Mouse (Mus musculus) liver, postnatal 0 days (tissue): ENCODE results near the gene Grk3. TPM values are rescaled to one million over a fixed set of nuclear protein-coding genes. Genes with fewer than 3 reads are reported as not detected.

Source experiments
- ATAC-seq: fragments of 200-750 bp; cut with Nextera tagmentation; 2 replicates; pipeline ENCODE4 v1.8.0; 2017; ENCODE audit warnings: mild to moderate bottlenecking, moderate library complexity
- DNase-seq: peaks from one replicate; pipeline ENCODE4 v3.0.0-alpha.2; 2016
- H3K27ac ChIP-seq: fragments of 300-500 bp; sonication (generic); 2 replicates; pipeline ENCODE4 v1.5.1; 2014; ENCODE audit warnings: antibody characterized with exemption, moderate library complexity, mild to moderate bottlenecking, low read depth
- H3K27me3 ChIP-seq: fragments of 300-500 bp; sonication (generic); 2 replicates; pipeline ENCODE4 v1.6.1; 2014; ENCODE audit warnings: low read length, control low read depth, mixed read lengths; ENCODE audit not compliant: insufficient read depth
- H3K36me3 ChIP-seq: fragments of 300-500 bp; sonication (generic); replicated peaks from 2 replicates; pipeline ENCODE4 v1.6.1; 2014; ENCODE audit warnings: mild to moderate bottlenecking, control low read depth, low read length, moderate library complexity, mixed read lengths; ENCODE audit not compliant: insufficient read depth
- H3K4me1 ChIP-seq: fragments of 300-500 bp; sonication (generic); 2 replicates; pipeline ENCODE4 v1.6.1; 2014; ENCODE audit warnings: antibody characterized with exemption, mild to moderate bottlenecking, control low read depth; ENCODE audit not compliant: insufficient read depth
- H3K4me2 ChIP-seq: fragments of 300-500 bp; sonication (generic); 2 replicates; pipeline ENCODE4 v1.6.1; 2014; ENCODE audit warnings: low read depth, mild to moderate bottlenecking, low read length, moderate library complexity, mixed read lengths
- H3K4me3 ChIP-seq: fragments of 300-500 bp; sonication (generic); 2 replicates; pipeline ENCODE4 v1.5.1; 2014; ENCODE audit warnings: low read depth, low read length
- H3K9ac ChIP-seq: fragments of 300-500 bp; sonication (generic); replicated peaks from 2 replicates; pipeline ENCODE4 v1.6.1; 2014; ENCODE audit warnings: mild to moderate bottlenecking, moderate library complexity
- H3K9me3 ChIP-seq: fragments of 300-500 bp; sonication (generic); 2 replicates; pipeline ENCODE4 v1.6.1; 2016; ENCODE audit warnings: mild to moderate bottlenecking, control low read depth, low read length, mixed read lengths
- CTCF ChIP-seq: sonication (generic); IDR thresholded peaks from 2 replicates; pipeline ENCODE4 v1.5.1; 2016; ENCODE audit warnings: antibody characterized with exemption, low read depth
- EP300 ChIP-seq: IDR thresholded peaks from 2 replicates; pipeline ENCODE4 v1.6.1; 2016; ENCODE audit warnings: antibody characterized with exemption, low read depth, mild to moderate bottlenecking
- WGBS: fragments of 180-500 bp; shearing (Covaris S2); extraction: QIAGEN DNeasy Blood & Tissue Kit; methylation state at CpG from one replicate; pipeline ENCODE4 v1.1.7; 2014; ENCODE audit not compliant: insufficient replicate concordance; 5-methylcytosine and 5-hydroxymethylcytosine counted together
- polyA plus RNA-seq: library from polyadenylated mRNA; unstranded; fragments of >200 nt; fragmentation: Nextera tagmentation; extraction: Ambion mirVana; gene quantifications from 2 replicates; pipeline ENCODE4 v1.2.1, GENCODE M21; 2015

Gene Grk3
- polyA plus RNA-seq, result 1.9 and 2.1 TPM in 2 replicates

GRCm38 (mm10) chr5:113015236-113016061, at the start of gene Grk3:
Grk3 (minus strand) TSS chr5:113015791.
- peaks cover 22% of the 10 kb centered on the region for H3K4me1 ChIP-seq
- no peak for TF ChIP-seq EP300
- no peak for TF ChIP-seq CTCF
- DNase-seq, result peak; percentile 77
- peak within 1 kb of the TSS; percentile 77 for H3K27ac ChIP-seq
- peak within 1 kb of the TSS; percentile 76 for H3K4me2 ChIP-seq
- no peaks in the 10 kb centered on the region for H3K27me3 ChIP-seq
- H3K9ac ChIP-seq, result peak within 1 kb of the TSS; percentile 57
- no peaks in the 10 kb centered on the region for H3K9me3 ChIP-seq
- 4% methylated on average over 38 of the region's 52 CpGs for WGBS
- H3K36me3 ChIP-seq, result no peaks in the 10 kb centered on the region
- H3K4me3 ChIP-seq, result peak within 1 kb of the TSS; percentile 61
- peak; percentile 90 for ATAC-seq

GRCm38 (mm10) chr5:113054308-113054707, 38.7 kb upstream of the Grk3 start:
- no peak overlapping the region for H3K4me2 ChIP-seq
- no peak overlapping the region for H3K27ac ChIP-seq
- no peaks in the 10 kb centered on the region for H3K9me3 ChIP-seq
- H3K27me3 ChIP-seq, result no peaks in the 10 kb centered on the region
- no peak overlapping the region for H3K4me3 ChIP-seq
- no peak overlapping the region for H3K9ac ChIP-seq
- ATAC-seq (0 out of 2 replicates have a peak, but pooled peaks have one; percentile 36), DNase-seq (peak; percentile 82)
- 6% methylated on average over 16 of the region's 16 CpGs for WGBS
- H3K36me3 ChIP-seq, result no peaks in the 10 kb centered on the region
- TF ChIP-seq EP300 (no peak), CTCF (peak; percentile 99)
- no peaks in the 10 kb centered on the region for H3K4me1 ChIP-seq

GRCm38 (mm10) chr5:113050581-113051185, 35.1 kb upstream of the Grk3 start:
- TF ChIP-seq CTCF, result no peak
- no peak for TF ChIP-seq EP300
- no peaks in the 10 kb centered on the region for H3K36me3 ChIP-seq
- H3K9ac ChIP-seq, result no peak overlapping the region
- WGBS, result 68% methylated on average over 7 of the region's 7 CpGs
- DNase-seq (no peak), ATAC-seq (no peak)
- no peaks in the 10 kb centered on the region for H3K4me1 ChIP-seq
- H3K4me2 ChIP-seq, result no peak overlapping the region
- H3K27me3 ChIP-seq, result no peaks in the 10 kb centered on the region
- H3K9me3 ChIP-seq, result no peaks in the 10 kb centered on the region
- H3K4me3 ChIP-seq, result no peak overlapping the region
- H3K27ac ChIP-seq, result no peak overlapping the region

- Histone ChIP-seq H3K27me3 (no peaks in the 10 kb centered on the region), H3K9me3 (no peaks in the 10 kb centered on the region), H3K27ac (no peak overlapping the region), H3K36me3 (no peaks in the 10 kb centered on the region), H3K4me3 (no peak overlapping the region), H3K9ac (no peak overlapping the region), H3K4me1 (no peaks in the 10 kb centered on the region), H3K4me2 (no peak overlapping the region)
- DNase-seq, result no peak
- TF ChIP-seq EP300, result no peak
- TF ChIP-seq CTCF, result no peak
- no peak for ATAC-seq
These were observed 34.3 kb upstream of the Grk3 start for GRCm38 (mm10) chr5:113049876-113050275.

GRCm38 (mm10) chr5:113045511-113046273, 30.1 kb upstream of the Grk3 start:
- 81% methylated on average over 10 of the region's 10 CpGs for WGBS
- no peak for TF ChIP-seq EP300
- TF ChIP-seq CTCF, result no peak

GRCm38 (mm10) chr5:113043531-113043930, 27.9 kb upstream of the Grk3 start:
- Histone ChIP-seq H3K9ac (no peak overlapping the region), H3K4me3 (no peak overlapping the region), H3K36me3 (no peaks in the 10 kb centered on the region), H3K4me1 (no peaks in the 10 kb centered on the region), H3K27ac (no peak overlapping the region), H3K27me3 (no peaks in the 10 kb centered on the region), H3K9me3 (no peaks in the 10 kb centered on the region), H3K4me2 (no peak overlapping the region)
- no peak for DNase-seq
- ATAC-seq, result no peak
- TF ChIP-seq CTCF, result no peak
- no peak for TF ChIP-seq EP300
- WGBS, result 77% methylated on average over 8 of the region's 8 CpGs

More at GRCm38 (mm10) chr5:113045511-113046273, 30.1 kb upstream of the Grk3 start:
- Histone ChIP-seq H3K9ac (no peak overlapping the region), H3K27ac (no peak overlapping the region), H3K36me3 (no peaks in the 10 kb centered on the region), H3K9me3 (no peaks in the 10 kb centered on the region), H3K4me1 (no peaks in the 10 kb centered on the region), H3K27me3 (no peaks in the 10 kb centered on the region), H3K4me3 (no peak overlapping the region), H3K4me2 (no peak overlapping the region)
- no peak for DNase-seq
- no peak for ATAC-seq
